In genomic region chr9:111155764-111156458, GRCm38 (mm10) we compare ENCODE assay signal across 14 mouse cellular contexts. TPM values are rescaled to one million over a fixed set of nuclear protein-coding genes. Genes with fewer than 3 reads are reported as not detected.
DNase-seq lines count a peak whose midpoint lies in the region; ATAC-seq and TF ChIP-seq lines count a peak whose summit lies in the region.
"Had no signal": no experiment of that assay in that cellular context is flagged by ENCODE, and none has a peak within 500 bp of the region (broad histone marks: within the 10 kb centered on the region; RNA-seq: fewer than 3 reads in every experiment).

No protein-coding gene starts in this region.

- no peak overlapping the region for H3K4me2 ChIP-seq in liver, embryonic 14.5 days (ENCODE audit: low read depth)
- H3K4me2 ChIP-seq in forebrain, embryonic 11.5 days (ENCODE audit: low read depth, low read length, severe bottlenecking): no peak overlapping the region
- H3K4me2 ChIP-seq: liver, embryonic 13.5 days had no signal

- H3K27me3 ChIP-seq in heart, adult 2 months (ENCODE audit: control insufficient read depth, insufficient read depth, low read length): no peaks in the 10 kb centered on the region
- no peaks in the 10 kb centered on the region for H3K27me3 ChIP-seq in liver, embryonic 14.5 days (ENCODE audit: control insufficient read depth, insufficient read depth, low read length)
- H3K27me3 ChIP-seq in forebrain, embryonic 11.5 days (ENCODE audit: control insufficient read depth, insufficient read depth, low read length): no peaks in the 10 kb centered on the region
- H3K27me3 ChIP-seq: liver, embryonic 13.5 days had no signal

- H3K36me3 ChIP-seq in heart, adult 2 months (ENCODE audit: control insufficient read depth, insufficient read depth, low read length): peaks cover 6% of the 10 kb centered on the region; the same call in 1 of the 2 replicates
- no peaks in the 10 kb centered on the region for H3K36me3 ChIP-seq in liver, embryonic 14.5 days (replicated peaks; ENCODE audit: control insufficient read depth, insufficient read depth, low read depth)
- no peaks in the 10 kb centered on the region for H3K36me3 ChIP-seq in forebrain, embryonic 11.5 days (ENCODE audit: control insufficient read depth, insufficient read depth, low read length)
- H3K36me3 ChIP-seq: liver, embryonic 13.5 days had no signal

- H3K4me3 ChIP-seq in heart, adult 2 months: no peak overlapping the region
- no peak overlapping the region for H3K4me3 ChIP-seq in liver, embryonic 14.5 days (ENCODE audit: insufficient read depth in 1 of 2, low read depth in 2 of 2, low read length in 2 of 2)
- no peak overlapping the region for H3K4me3 ChIP-seq in gastrocnemius, adult 2 months
- no peak overlapping the region for H3K4me3 ChIP-seq in forebrain, embryonic 11.5 days (ENCODE audit: low read depth, low read length)
- H3K4me3 ChIP-seq: liver, embryonic 13.5 days had no signal

- no peaks in the 10 kb centered on the region for H3K9me3 ChIP-seq in liver, embryonic 14.5 days (ENCODE audit: control insufficient read depth, low read length)
- H3K9me3 ChIP-seq in forebrain, embryonic 11.5 days (ENCODE audit: control insufficient read depth, low read length): no peaks in the 10 kb centered on the region
- H3K9me3 ChIP-seq: G1E; liver, embryonic 13.5 days had no signal

- peak; percentile 49 for TF ChIP-seq CTCF in heart, adult 2 months (IDR thresholded peaks at IDR 0.05)
- TF ChIP-seq CTCF in liver, embryonic 14.5 days (IDR thresholded peaks at IDR 0.05; ENCODE audit: low read depth): 0 out of 2 replicates have a peak, but pooled peaks have one; percentile 9
- TF ChIP-seq CTCF in gastrocnemius, adult 2 months (IDR thresholded peaks at IDR 0.05): no peak

- H3K4me1 ChIP-seq in heart, adult 2 months (ENCODE audit: control insufficient read depth, insufficient read depth, low read length): peaks cover 7% of the 10 kb centered on the region
- 0 out of 4 replicates have a peak, but pooled peaks cover 0 to 3% of the 10 kb centered on the region in 2 experiments for H3K4me1 ChIP-seq in liver, embryonic 14.5 days (replicated peaks; ENCODE audit: control insufficient read depth in 2 of 2, insufficient read depth in 2 of 2, low read length in 1 of 2)
- H3K4me1 ChIP-seq in forebrain, embryonic 11.5 days (replicated peaks; ENCODE audit: control insufficient read depth, insufficient read depth, low read length): no peaks in the 10 kb centered on the region

- no peak for TF ChIP-seq POLR2A in heart, adult 2 months (IDR thresholded peaks at IDR 0.05; ENCODE audit: insufficient read depth, low read depth, low read length)

- TF ChIP-seq EP300 in heart, adult 2 months (IDR thresholded peaks at IDR 0.05; ENCODE audit: insufficient read depth, low read depth, low read length): no peak
- no peak for TF ChIP-seq EP300 in liver, embryonic 14.5 days (IDR thresholded peaks at IDR 0.05; ENCODE audit: low read depth)

- intact Hi-C loops in heart, adult 2 months (cut with DNase I): no loop called here
- intact Hi-C loops in gastrocnemius, adult 2 months (cut with DNase I): no loop called here

- no peak overlapping the region for H3K9ac ChIP-seq in heart, adult 2 months (ENCODE audit: low read depth, low read length)
- no peak overlapping the region for H3K9ac ChIP-seq in liver, embryonic 14.5 days (replicated peaks)
- no peak overlapping the region for H3K9ac ChIP-seq in forebrain, embryonic 11.5 days (ENCODE audit: low read length)
- H3K9ac ChIP-seq: liver, embryonic 13.5 days had no signal

- no peak for DNase-seq in heart, adult 2 months
- DNase-seq in heart, adult 18-20 months: no peak
- peak in 1 of 3 experiments; percentile 3 for DNase-seq in liver, embryonic 14.5 days (ENCODE audit: low read depth in 3 of 3, low spot score in 3 of 3)
- DNase-seq in liver: no peak
- DNase-seq in gonadal fat pad, adult 2 months (ENCODE audit: low read depth): peak; percentile 36
- DNase-seq in gastrocnemius, adult 2 months: no peak
- DNase-seq in forebrain, embryonic 11.5 days (ENCODE audit: low spot score): no peak
- DNase-seq: cerebellum, adult 9-10 months; kidney, postnatal 10 days; layer of hippocampus, postnatal 36 days; liver, embryonic 13.5 days had no signal

- WGBS in heart, adult 2 months: 75% methylated on average over 11 of the region's 11 CpGs
- 78% methylated on average over 11 of the region's 11 CpGs for WGBS in liver, embryonic 14.5 days (ENCODE audit: insufficient replicate concordance)
- WGBS in forebrain, embryonic 11.5 days: 88% methylated on average over 11 of the region's 11 CpGs

- H3K79me2 ChIP-seq in heart, adult 2 months (replicated peaks; ENCODE audit: control insufficient read depth, insufficient read depth, low read length): peaks cover 6% of the 10 kb centered on the region

- ATAC-seq in liver, embryonic 14.5 days (ENCODE audit: insufficient read depth): no peak
- peak; percentile 46; the same call in 1 of the 2 replicates for ATAC-seq in neutrophil, adult 5-6 weeks (ENCODE audit: extremely low read depth, insufficient number of reproducible peaks, low FRiP score, poor library complexity, severe bottlenecking)
- no peak for ATAC-seq in forebrain, embryonic 11.5 days (replicated peaks; ENCODE audit: low FRiP score)
- ATAC-seq: activated CD4-positive, CD25-positive, alpha-beta regulatory T cell, adult 4 months had no signal

- peak overlapping the region; percentile 2; the same call in 1 of the 2 replicates for H3K27ac ChIP-seq in heart, adult 2 months
- no peak overlapping the region for H3K27ac ChIP-seq in liver, embryonic 14.5 days
- no peak overlapping the region for H3K27ac ChIP-seq in gastrocnemius, adult 2 months
- H3K27ac ChIP-seq in forebrain, embryonic 11.5 days (ENCODE audit: low read depth, low read length): no peak overlapping the region
- H3K27ac ChIP-seq: liver, embryonic 13.5 days had no signal

RNA-seq across cellular contexts. Expression of gene Lrrfip2, which starts 38.5 kb away (rescaled TPM):
- total RNA-seq in heart, adult 2 months (2021): 10 to 100 TPM; 83.6 to 84.1 TPM
- 33.5 and 61.2 TPM in 2 replicates for polyA plus RNA-seq in heart, adult 2 months (2012; rRNA removed)
- total RNA-seq in heart, adult 18-20 months (2021): 10 to 100 TPM; 87.3 to 89.0 TPM
- polyA plus RNA-seq in liver, embryonic 14.5 days (2012; rRNA removed): 6.3 and 13.6 TPM in 2 replicates
- 15.0 and 17.8 TPM in 2 replicates for polyA plus RNA-seq in liver, embryonic 14.5 days (2014; fragmentation: Nextera tagmentation; extraction: Ambion mirVana)
- polyA plus RNA-seq in gonadal fat pad, adult 2 months (2012; rRNA removed): 10.0 and 10.5 TPM in 2 replicates
- 95.8 and 97.4 TPM in 2 replicates for total RNA-seq in neutrophil, adult 5-6 weeks (2017)
- 10 to 100 TPM; 72.6 to 74.8 TPM for total RNA-seq in gastrocnemius, adult 2 months (2021)
- polyA plus RNA-seq in forebrain, embryonic 11.5 days (2014; fragmentation: Nextera tagmentation; extraction: Ambion mirVana): 44.3 and 50.6 TPM in 2 replicates
